ENCODE assay signal across 9 mouse cellular contexts in genomic region chr12:25248681-25249366, GRCm38 (mm10).
DNase-seq lines count a peak whose midpoint lies in the region; ATAC-seq and TF ChIP-seq lines count a peak whose summit lies in the region.
"Had no signal": no experiment of that assay in that cellular context is flagged by ENCODE, and none has a peak within 500 bp of the region (broad histone marks: within the 10 kb centered on the region; RNA-seq: fewer than 3 reads in every experiment).

No protein-coding gene starts in this region.

- H3K4me2 ChIP-seq in hindbrain, embryonic 14.5 days (replicated peaks): no peak overlapping the region
- no peak overlapping the region; the same call in 1 of the 2 replicates for H3K4me2 ChIP-seq in hindbrain, embryonic 16.5 days (ENCODE audit: low read length)
- peak overlapping the region; percentile 40 for H3K4me2 ChIP-seq in lung, postnatal 0 days (replicated peaks; ENCODE audit: low read depth, low read length)
- H3K4me2 ChIP-seq: neural tube, embryonic 12.5 days had no signal

- TF ChIP-seq CTCF in spleen, adult 2 months (IDR thresholded peaks at IDR 0.05; ENCODE audit: extremely low read depth, insufficient read depth, insufficient read length, insufficient replicate concordance): no peak
- no peak for TF ChIP-seq CTCF in lung, postnatal 0 days (IDR thresholded peaks at IDR 0.05)
- no peak for TF ChIP-seq CTCF in thymus, adult 2 months (IDR thresholded peaks at IDR 0.05; ENCODE audit: borderline replicate concordance, control insufficient read depth, extremely low read depth, insufficient read depth, low read length, poor library complexity)

- no peak; the same call in 1 of the 2 replicates for TF ChIP-seq EP300 in lung, postnatal 0 days (IDR thresholded peaks at IDR 0.05)

- ATAC-seq in hindbrain, embryonic 14.5 days (ENCODE audit: low FRiP score): 0 out of 2 replicates have a peak, but pooled peaks have one; percentile 24
- ATAC-seq in hindbrain, embryonic 16.5 days: no peak
- ATAC-seq in lung, postnatal 0 days: peak; percentile 70

- intact Hi-C loops in heart, postnatal 10 days (cut with DNase I): no loop called here

- 0 out of 2 replicates have a peak, but pooled peaks cover 6% of the 10 kb centered on the region for H3K4me1 ChIP-seq in hindbrain, embryonic 14.5 days (replicated peaks; ENCODE audit: control insufficient read depth, insufficient read depth, low read length)
- peaks cover 3% of the 10 kb centered on the region; the same call in 1 of the 2 replicates for H3K4me1 ChIP-seq in hindbrain, embryonic 16.5 days (ENCODE audit: control insufficient read depth, insufficient read depth, low read depth, low read length)
- peaks cover 2% of the 10 kb centered on the region; the same call in 1 of the 2 replicates for H3K4me1 ChIP-seq in spleen, adult 2 months (ENCODE audit: control insufficient read depth, insufficient read depth, insufficient read length)
- no peaks in the 10 kb centered on the region for H3K4me1 ChIP-seq in lung, postnatal 0 days (ENCODE audit: insufficient read depth, low read depth, low read length)
- peaks cover 26% of the 10 kb centered on the region for H3K4me1 ChIP-seq in thymus, adult 2 months (replicated peaks; ENCODE audit: control insufficient read depth, insufficient read depth, low read length)

- WGBS in hindbrain, embryonic 14.5 days: 66% methylated on average over 13 of the region's 13 CpGs
- 63% methylated on average over 13 of the region's 13 CpGs for WGBS in hindbrain, embryonic 16.5 days
- WGBS in spleen, adult 2 months: 70% methylated on average over 13 of the region's 13 CpGs
- 26% methylated on average over 13 of the region's 13 CpGs for WGBS in lung, postnatal 0 days
- 89% methylated on average over 13 of the region's 13 CpGs for WGBS in thymus, adult 2 months

- no peak for TF ChIP-seq POLR2A in spleen, adult 2 months (IDR thresholded peaks at IDR 0.05; ENCODE audit: low read depth, low read length)
- TF ChIP-seq POLR2A in thymus, adult 2 months (IDR thresholded peaks at IDR 0.05; ENCODE audit: control insufficient read depth, extremely low read depth, insufficient read depth, low read length, poor library complexity): no peak

- no peaks in the 10 kb centered on the region for H3K27me3 ChIP-seq in hindbrain, embryonic 14.5 days (ENCODE audit: control insufficient read depth, insufficient read depth, low read length)
- no peaks in the 10 kb centered on the region; the same call in 1 of the 2 replicates for H3K27me3 ChIP-seq in hindbrain, embryonic 16.5 days (replicated peaks; ENCODE audit: control insufficient read depth, insufficient read depth, low read length)
- H3K27me3 ChIP-seq in spleen, adult 2 months (ENCODE audit: control insufficient read depth, insufficient read depth, low read length): no peaks in the 10 kb centered on the region
- no peaks in the 10 kb centered on the region for H3K27me3 ChIP-seq in lung, postnatal 0 days (replicated peaks; ENCODE audit: insufficient read depth, low read length)
- H3K27me3 ChIP-seq in thymus, adult 2 months (ENCODE audit: control insufficient read depth, insufficient read depth, low read length): no peaks in the 10 kb centered on the region
- H3K27me3 ChIP-seq: neural tube, embryonic 12.5 days had no signal

- no peak overlapping the region for H3K4me3 ChIP-seq in hindbrain, embryonic 14.5 days (replicated peaks; ENCODE audit: low read length)
- no peak overlapping the region for H3K4me3 ChIP-seq in hindbrain, embryonic 16.5 days (ENCODE audit: low read length)
- H3K4me3 ChIP-seq in spleen, adult 2 months (ENCODE audit: extremely low read depth, insufficient read depth, insufficient read length): no peak overlapping the region
- no peak overlapping the region for H3K4me3 ChIP-seq in lung, postnatal 0 days (ENCODE audit: low read depth, low read length)
- no peak overlapping the region for H3K4me3 ChIP-seq in thymus, adult 2 months (ENCODE audit: control insufficient read depth, insufficient read depth, low read length)
- H3K4me3 ChIP-seq: neural tube, embryonic 12.5 days had no signal

- 0 out of 2 replicates have a peak, but pooled peaks cover 6% of the 10 kb centered on the region for H3K9me3 ChIP-seq in hindbrain, embryonic 14.5 days (ENCODE audit: control insufficient read depth, low read length)
- H3K9me3 ChIP-seq in hindbrain, embryonic 16.5 days (ENCODE audit: control insufficient read depth, low read length): peaks cover 3% of the 10 kb centered on the region; the same call in 1 of the 2 replicates
- H3K9me3 ChIP-seq in lung, postnatal 0 days (ENCODE audit: low read length): no peaks in the 10 kb centered on the region

- no peaks in the 10 kb centered on the region for H3K36me3 ChIP-seq in hindbrain, embryonic 14.5 days (replicated peaks; ENCODE audit: control insufficient read depth, insufficient read depth)
- no peaks in the 10 kb centered on the region for H3K36me3 ChIP-seq in hindbrain, embryonic 16.5 days (ENCODE audit: control insufficient read depth, insufficient read depth, low read length)
- no peaks in the 10 kb centered on the region for H3K36me3 ChIP-seq in spleen, adult 2 months (ENCODE audit: control insufficient read depth, insufficient read depth, low read length)
- H3K36me3 ChIP-seq in lung, postnatal 0 days (ENCODE audit: insufficient read depth, low read length): no peaks in the 10 kb centered on the region
- H3K36me3 ChIP-seq in thymus, adult 2 months (ENCODE audit: control insufficient read depth, insufficient read depth, low read length): no peaks in the 10 kb centered on the region
- H3K36me3 ChIP-seq: neural tube, embryonic 12.5 days had no signal

- no peak overlapping the region for H3K9ac ChIP-seq in hindbrain, embryonic 14.5 days
- H3K9ac ChIP-seq in hindbrain, embryonic 16.5 days (ENCODE audit: low read depth, low read length): no peak overlapping the region
- no peak overlapping the region for H3K9ac ChIP-seq in lung, postnatal 0 days (replicated peaks; ENCODE audit: low read depth)
- H3K9ac ChIP-seq: neural tube, embryonic 12.5 days had no signal

- no peak overlapping the region for H3K27ac ChIP-seq in hindbrain, embryonic 14.5 days
- no peak overlapping the region for H3K27ac ChIP-seq in hindbrain, embryonic 16.5 days (ENCODE audit: low read depth, low read length)
- 0 out of 2 replicates have a peak overlapping the region, but pooled peaks have one; percentile 33 for H3K27ac ChIP-seq in spleen, adult 2 months (ENCODE audit: insufficient read depth, low read length)
- H3K27ac ChIP-seq in lung, postnatal 0 days (ENCODE audit: low read length): peak overlapping the region; percentile 32
- H3K27ac ChIP-seq in thymus, adult 2 months (ENCODE audit: control insufficient read depth, insufficient read depth, low read length): no peak overlapping the region
- H3K27ac ChIP-seq: neural tube, embryonic 12.5 days had no signal

- no peak for DNase-seq in hindbrain, embryonic 14.5 days (ENCODE audit: low spot score)
- no peak for DNase-seq in spleen, adult 2 months (ENCODE audit: low read depth in 1 of 2, low spot score in 2 of 2)
- DNase-seq in spleen, adult 18-20 months: no peak
- peak; percentile 73 for DNase-seq in lung, postnatal 0 days (ENCODE audit: low spot score)
- DNase-seq in thymus, adult 2 months: no peak
- DNase-seq in left cerebral cortex, adult 8-10 months (ENCODE audit: low spot score in 2 of 2): no peak
- no peak for DNase-seq in heart, postnatal 10 days

Comparison
In these comparisons a context has a peak if more than half of its experiments do, and no peak if none do; other contexts are left out.
1. H3K27ac ChIP-seq: peak in spleen, adult 2 months (single experiment) and lung, postnatal 0 days (single experiment); none in hindbrain, embryonic 14.5 days (single experiment), hindbrain, embryonic 16.5 days (single experiment) and thymus, adult 2 months (single experiment).